Mouse (Mus musculus): ENCODE results near the gene Mlh1. TPM values are rescaled to one million over a fixed set of nuclear protein-coding genes. Genes with fewer than 3 reads are reported as not detected.

Gene Mlh1
- polyA plus RNA-seq, 1 experiment from 2014 or later: 35.1 TPM

DNA sequence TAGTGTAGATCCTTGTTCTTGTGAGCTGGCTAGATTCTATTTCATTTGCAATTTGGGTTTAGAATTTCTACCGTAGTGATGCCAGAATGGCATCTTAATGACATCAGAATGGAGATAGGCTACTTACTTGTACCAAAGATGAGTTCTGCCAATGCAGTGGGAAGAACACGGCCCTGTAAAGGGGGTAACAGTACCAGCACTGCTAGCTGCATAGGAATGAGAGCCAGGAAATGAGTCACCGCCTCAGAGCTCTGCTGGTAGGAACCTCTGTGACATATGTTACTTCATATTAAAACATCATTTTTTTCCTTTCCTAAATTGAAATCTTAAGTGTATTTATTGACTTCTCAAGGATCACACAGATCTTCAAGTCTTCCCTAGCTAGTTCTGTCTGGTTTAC, 89.4 kb downstream of the Mlh1 start:
- Histone ChIP-seq H3K36me3 (ENCODE audit: poor library complexity, severe bottlenecking) (no peaks in the 10 kb centered on the region), H3K4me2 (no peak overlapping the region), H3K27ac (no peak overlapping the region), H3K27me3 (no peaks in the 10 kb centered on the region), H3K9me3 (replicated peaks) (no peaks in the 10 kb centered on the region), H3K4me1 (peaks cover 22% of the 10 kb centered on the region), H3K9ac (no peak overlapping the region), H3K4me3 (no peak overlapping the region)
- 72% methylated on average over 3 of the region's 3 CpGs for WGBS
- ATAC-seq: no peak

DNA sequence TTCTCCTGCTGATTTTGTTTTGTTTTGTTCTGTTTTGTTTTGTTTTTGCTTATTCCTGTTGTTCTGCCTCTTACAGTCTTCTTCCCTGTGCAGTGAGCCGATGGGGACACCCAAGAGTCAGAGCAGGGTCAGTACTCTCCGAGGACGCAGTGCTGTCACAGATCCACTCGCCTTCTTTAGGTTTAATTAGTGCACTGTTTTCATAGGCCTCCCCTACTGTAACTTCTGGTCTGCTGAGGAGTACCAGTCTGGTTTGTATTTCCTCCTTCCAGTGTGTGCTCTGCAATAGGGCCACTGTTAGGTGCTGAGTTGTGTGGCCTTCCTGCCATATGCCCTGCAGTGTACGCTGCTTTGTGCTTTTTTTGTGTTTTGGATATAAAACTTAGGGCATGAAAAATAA, 92.6 kb downstream of the Mlh1 start:
- no peak overlapping the region for H3K4me3 ChIP-seq
- 85% methylated on average over 5 of the region's 5 CpGs for WGBS
- H3K27me3 ChIP-seq: no peaks in the 10 kb centered on the region
- no peaks in the 10 kb centered on the region for H3K36me3 ChIP-seq (ENCODE audit: poor library complexity, severe bottlenecking)
- no peaks in the 10 kb centered on the region for H3K9me3 ChIP-seq (replicated peaks)
- H3K9ac ChIP-seq: no peak overlapping the region
- H3K27ac ChIP-seq: no peak overlapping the region
- no peak overlapping the region for H3K4me2 ChIP-seq
- no peak for ATAC-seq
- H3K4me1 ChIP-seq: peaks cover 9% of the 10 kb centered on the region; the same call in 1 of the 2 replicates

Other genes starting within 250 kb of the Mlh1 start
- gene Ccrl2, start 214.3 kb downstream of the Mlh1 start, polyA plus RNA-seq (2015; fragmentation: Nextera tagmentation; extraction: Ambion mirVana): 0.65 and 0.81 TPM in 2 replicates
- gene Lrrfip2, start 154.2 kb downstream of the Mlh1 start, polyA plus RNA-seq (2015; fragmentation: Nextera tagmentation; extraction: Ambion mirVana): 40.4 and 42.1 TPM in 2 replicates
- 34.0 and 40.4 TPM in 2 replicates for gene Epm2aip1, start 138 bp upstream of the Mlh1 start, polyA plus RNA-seq (2015; fragmentation: Nextera tagmentation; extraction: Ambion mirVana)
- gene Trank1, start 39.9 kb upstream of the Mlh1 start, polyA plus RNA-seq (2015; fragmentation: Nextera tagmentation; extraction: Ambion mirVana): 3.4 and 5.4 TPM in 2 replicates
- 1.6 and 2.0 TPM in 2 replicates for gene Dclk3, start 167.3 kb upstream of the Mlh1 start, polyA plus RNA-seq (2015; fragmentation: Nextera tagmentation; extraction: Ambion mirVana)